Mouse (Mus musculus): ENCODE measurements around the gene 4430402I18Rik. TPM values are rescaled to one million over a fixed set of nuclear protein-coding genes. Genes with fewer than 3 reads are reported as not detected.

The 4430402I18Rik gene
- total and polyA plus RNA-seq, 3 experiments: 0.14 to 0.51 (median 0.15) TPM

DNA sequence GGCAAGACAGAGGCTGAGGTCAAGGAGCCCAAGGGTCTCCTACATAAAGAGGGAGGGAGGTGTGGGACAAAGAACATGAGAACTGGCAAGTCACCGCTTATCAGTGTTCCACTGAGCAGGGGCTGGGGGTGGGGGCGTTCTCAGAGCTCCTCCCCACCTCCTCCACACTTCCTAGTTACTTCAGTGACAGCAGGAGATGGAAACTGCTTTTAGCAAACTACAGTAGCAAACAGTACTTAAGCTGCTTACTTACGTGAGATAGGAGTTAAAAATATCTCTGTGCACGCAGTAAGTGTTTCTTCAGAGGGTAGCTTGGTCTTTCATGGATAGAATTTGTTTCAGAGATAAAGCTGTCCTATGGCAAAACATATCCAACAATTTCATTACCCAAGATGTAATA, 40.2 kb downstream of the 4430402I18Rik start:
- H3K9ac ChIP-seq (ENCODE audit: insufficient read depth, low read depth): no peak overlapping the region
- in situ Hi-C loops (cut with MboI; ENCODE audit: low pct_ligation_motif_present, low pct_unique_long_range_greater_than_20kb, low sequenced_read_pairs): no loop called here
- H3K79me2 ChIP-seq (replicated peaks; ENCODE audit: control insufficient read depth, extremely low read depth, insufficient read depth, poor library complexity, severe bottlenecking): no peaks in the 10 kb centered on the region
- H3K9me3 ChIP-seq (replicated peaks; ENCODE audit: low read length): no peaks in the 10 kb centered on the region
- peaks cover 2 to 11% of the 10 kb centered on the region in 2 experiments; a peak in 2 of 4 replicates for H3K4me1 ChIP-seq (ENCODE audit: control insufficient read depth in 1 of 2, insufficient read depth in 2 of 2)
- H3K4me3 ChIP-seq (replicated peaks in 1 of 3; ENCODE audit: low read depth in 2 of 3, low read length in 2 of 3, poor library complexity in 1 of 3): no peak overlapping the region
- no peak overlapping the region for H3K4me2 ChIP-seq (ENCODE audit: insufficient read depth, low read depth, poor library complexity, severe bottlenecking)
- no peaks in the 10 kb centered on the region for H3K36me3 ChIP-seq (replicated peaks in 1 of 2; ENCODE audit: control insufficient read depth in 1 of 2, insufficient read depth in 1 of 2, low read length in 1 of 2)
- no peak overlapping the region for H3K27ac ChIP-seq (ENCODE audit: insufficient read depth, low read depth)
- dilution Hi-C loops (cut with MboI; ENCODE audit: extremely low pct_ligation_motif_present, extremely low pct_unique_long_range_greater_than_20kb, low sequenced_read_pairs): no loop called here
- H3K27me3 ChIP-seq (replicated peaks): no peaks in the 10 kb centered on the region
- DNase-seq (ENCODE audit: extremely low read depth): no peak
- TF ChIP-seq MAZ (IDR thresholded peaks at IDR 0.05; ENCODE audit: low read depth, low read length): no peak
- no peak for TF ChIP-seq UBTF (IDR thresholded peaks at IDR 0.05; ENCODE audit: low read depth, low read length)
- TF ChIP-seq HCFC1 (IDR thresholded peaks at IDR 0.05; ENCODE audit: low read depth, low read length): no peak
- no peak for TF ChIP-seq MAFK (IDR thresholded peaks at IDR 0.05; ENCODE audit: insufficient replicate concordance, low read length)
- TF ChIP-seq RAD21 (IDR thresholded peaks at IDR 0.05; ENCODE audit: low read depth, low read length): no peak

DNA sequence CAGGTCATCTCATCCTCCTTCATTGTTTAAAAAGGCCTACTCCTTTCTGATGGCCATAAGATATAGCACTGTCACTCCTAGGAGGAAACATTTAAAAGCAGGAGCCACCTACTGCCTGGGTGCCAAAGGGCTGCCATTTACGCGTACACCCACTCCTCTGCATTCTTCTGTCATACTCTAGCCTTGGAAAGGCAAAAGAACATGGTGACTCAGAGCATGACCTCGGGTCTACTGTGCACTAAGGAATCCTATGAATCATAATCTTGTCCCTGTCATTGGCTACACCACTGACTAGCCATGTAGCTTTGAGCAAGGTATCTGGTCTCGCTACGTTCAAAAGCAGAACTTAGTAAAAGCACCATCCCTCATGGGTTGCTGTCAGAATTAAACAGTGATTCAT, 41.2 kb downstream of the 4430402I18Rik start:
- no peaks in the 10 kb centered on the region for H3K9me3 ChIP-seq (replicated peaks; ENCODE audit: low read length)
- peaks cover 2 to 11% of the 10 kb centered on the region in 2 experiments; a peak in 2 of 4 replicates for H3K4me1 ChIP-seq (ENCODE audit: control insufficient read depth in 1 of 2, insufficient read depth in 2 of 2)
- no peaks in the 10 kb centered on the region for H3K27me3 ChIP-seq (replicated peaks)
- no peaks in the 10 kb centered on the region for H3K79me2 ChIP-seq (replicated peaks; ENCODE audit: control insufficient read depth, extremely low read depth, insufficient read depth, poor library complexity, severe bottlenecking)
- no peak overlapping the region for H3K9ac ChIP-seq (ENCODE audit: insufficient read depth, low read depth)
- TF ChIP-seq CHD1 (IDR thresholded peaks at IDR 0.05; ENCODE audit: low read depth, low read length): no peak
- TF ChIP-seq POLR2A (IDR thresholded peaks at IDR 0.05; ENCODE audit: low read depth, low read length): no peak
- no peak for TF ChIP-seq TCF12 (IDR thresholded peaks at IDR 0.05; ENCODE audit: low read depth, low read length)
- TF ChIP-seq ETS1 (conservative IDR thresholded peaks at IDR 0.05; ENCODE audit: low read depth, low read length): no peak
- no peak for TF ChIP-seq JUN (IDR thresholded peaks at IDR 0.05; ENCODE audit: insufficient read depth, low read depth, low read length)
- no peak for TF ChIP-seq USF1 (IDR thresholded peaks at IDR 0.05; ENCODE audit: low read depth, low read length)
- no peak for TF ChIP-seq BHLHE40 (IDR thresholded peaks at IDR 0.05; ENCODE audit: low read depth, low read length)
- TF ChIP-seq MEF2A (IDR thresholded peaks at IDR 0.05; ENCODE audit: borderline replicate concordance, low read depth, low read length): no peak
- TF ChIP-seq JUND (conservative IDR thresholded peaks at IDR 0.05; ENCODE audit: low read depth, low read length): no peak
- no peak for TF ChIP-seq SMC3 (IDR thresholded peaks at IDR 0.05; ENCODE audit: low read depth, low read length)
- TF ChIP-seq ELF1 (IDR thresholded peaks at IDR 0.05; ENCODE audit: low read depth, low read length): no peak
- no peak for TF ChIP-seq ZC3H11A (IDR thresholded peaks at IDR 0.05; ENCODE audit: low read depth, low read length)
- no peak for TF ChIP-seq E2F4 (IDR thresholded peaks at IDR 0.05; ENCODE audit: insufficient replicate concordance, low read depth, low read length)
- TF ChIP-seq CTCF (conservative IDR thresholded peaks at IDR 0.05 in 1 of 2, IDR thresholded peaks at IDR 0.05 in 1 of 2; ENCODE audit: low read depth in 2 of 2, low read length in 2 of 2): no peak
- no peak for TF ChIP-seq MAZ (IDR thresholded peaks at IDR 0.05; ENCODE audit: low read depth, low read length)
- no peak for TF ChIP-seq RAD21 (IDR thresholded peaks at IDR 0.05; ENCODE audit: low read depth, low read length)
- TF ChIP-seq CHD2 (IDR thresholded peaks at IDR 0.05; ENCODE audit: low read length): no peak
- no peaks in the 10 kb centered on the region for H3K36me3 ChIP-seq (replicated peaks in 1 of 2; ENCODE audit: control insufficient read depth in 1 of 2, insufficient read depth in 1 of 2, low read length in 1 of 2)
- in situ Hi-C loops (cut with MboI; ENCODE audit: low pct_ligation_motif_present, low pct_unique_long_range_greater_than_20kb, low sequenced_read_pairs) (no loop called here), dilution Hi-C loops (cut with MboI; ENCODE audit: extremely low pct_ligation_motif_present, extremely low pct_unique_long_range_greater_than_20kb, low sequenced_read_pairs) (no loop called here)
- no peak overlapping the region for H3K27ac ChIP-seq (ENCODE audit: insufficient read depth, low read depth)
- H3K4me3 ChIP-seq (replicated peaks in 1 of 3; ENCODE audit: low read depth in 2 of 3, low read length in 2 of 3, poor library complexity in 1 of 3): no peak overlapping the region
- DNase-seq (ENCODE audit: extremely low read depth): no peak
- H3K4me2 ChIP-seq (ENCODE audit: insufficient read depth, low read depth, poor library complexity, severe bottlenecking): no peak overlapping the region
